Mouse (Mus musculus) cortical plate, adult 2 months (tissue): ENCODE data around the gene Peli1. TPM values are rescaled to one million over a fixed set of nuclear protein-coding genes. Genes with fewer than 3 reads are reported as not detected.

ENCODE experiments used
- H3K27ac ChIP-seq: fragments of 200-500 bp; 2 replicates; pipeline ENCODE4 v1.5.1; 2012; ENCODE audit warnings: low read length, control low read depth, inconsistent platforms; ENCODE audit not compliant: insufficient read depth
- H3K4me1 ChIP-seq: fragments of 200-500 bp; 2 replicates; pipeline ENCODE4 v1.6.1; 2011; ENCODE audit warnings: low read length; ENCODE audit not compliant: control insufficient read depth, insufficient read depth
- H3K4me3 ChIP-seq: fragments of 200-500 bp; 2 replicates; pipeline ENCODE4 v1.5.1; 2011; ENCODE audit warnings: mild to moderate bottlenecking, low read length, control low read depth; ENCODE audit not compliant: insufficient read depth
- CTCF ChIP-seq: fragments of 200-500 bp; IDR thresholded peaks from 2 replicates; pipeline ENCODE4 v1.5.1; 2011; ENCODE audit warnings: mild to moderate bottlenecking, control low read depth, low read length; ENCODE audit not compliant: insufficient read depth; ENCODE audit errors: extremely low read depth
- POLR2A ChIP-seq: fragments of 200-500 bp; IDR thresholded peaks from 2 replicates; pipeline ENCODE4 v1.6.1; 2011; ENCODE audit warnings: mild to moderate bottlenecking, low read length, control low read depth; ENCODE audit not compliant: insufficient read depth; ENCODE audit errors: extremely low read depth
- polyA plus RNA-seq: library from polyadenylated mRNA; depleted of rRNA; stranded (reverse); fragments of >200 nt; gene quantifications from 2 replicates; pipeline ENCODE4 v1.2.3, GENCODE M21; 2012

The Peli1 gene
- polyA plus RNA-seq, 1 experiment = 27.6 TPM

- H3K27ac ChIP-seq = no peak overlapping the region
- TF ChIP-seq POLR2A (no peak), CTCF (no peak)
- no peak overlapping the region for H3K4me3 ChIP-seq
- no peaks in the 10 kb centered on the region for H3K4me1 ChIP-seq
These were observed 50.7 kb downstream of the Peli1 start for GRCm38 (mm10) chr11:21141755-21142154.

- no peak for TF ChIP-seq CTCF
- no peak for TF ChIP-seq POLR2A
- Histone ChIP-seq H3K27ac (no peak overlapping the region), H3K4me3 (no peak overlapping the region), H3K4me1 (no peaks in the 10 kb centered on the region; the same call in 1 of the 2 replicates)
These were observed 58.4 kb downstream of the Peli1 start for GRCm38 (mm10) chr11:21149476-21149875.

- no peak overlapping the region for H3K27ac ChIP-seq
- no peaks in the 10 kb centered on the region; the same call in 1 of the 2 replicates for H3K4me1 ChIP-seq
- no peak for TF ChIP-seq POLR2A
- TF ChIP-seq CTCF = no peak
- H3K4me3 ChIP-seq = no peak overlapping the region
These were observed 59.2 kb downstream of the Peli1 start for GRCm38 (mm10) chr11:21150316-21150715.

GRCm38 (mm10) chr11:21151672-21152071, 60.6 kb downstream of the Peli1 start:
- Histone ChIP-seq H3K4me3 (no peak overlapping the region), H3K4me1 (no peaks in the 10 kb centered on the region; the same call in 1 of the 2 replicates), H3K27ac (no peak overlapping the region)
- no peak for TF ChIP-seq POLR2A
- no peak for TF ChIP-seq CTCF

GRCm38 (mm10) chr11:21153111-21153510, 62.0 kb downstream of the Peli1 start:
- H3K4me1 ChIP-seq = no peaks in the 10 kb centered on the region; the same call in 1 of the 2 replicates
- TF ChIP-seq POLR2A = no peak
- TF ChIP-seq CTCF = no peak
- no peak overlapping the region for H3K4me3 ChIP-seq
- no peak overlapping the region for H3K27ac ChIP-seq

GRCm38 (mm10) chr11:21157595-21157994, 66.5 kb downstream of the Peli1 start:
- TF ChIP-seq POLR2A (no peak), CTCF (no peak)
- no peak overlapping the region for H3K27ac ChIP-seq
- H3K4me1 ChIP-seq = peaks cover 4% of the 10 kb centered on the region
- H3K4me3 ChIP-seq = no peak overlapping the region

- peak overlapping the region; percentile 75 for H3K27ac ChIP-seq
- H3K4me3 ChIP-seq = no peak overlapping the region
- no peak for TF ChIP-seq POLR2A
- no peak for TF ChIP-seq CTCF
- peaks cover 6% of the 10 kb centered on the region for H3K4me1 ChIP-seq
These were observed 71.0 kb downstream of the Peli1 start for GRCm38 (mm10) chr11:21162093-21162492.

GRCm38 (mm10) chr11:21163143-21163542, 72.1 kb downstream of the Peli1 start:
- peaks cover 6% of the 10 kb centered on the region for H3K4me1 ChIP-seq
- TF ChIP-seq POLR2A = no peak
- no peak for TF ChIP-seq CTCF
- H3K27ac ChIP-seq = no peak overlapping the region
- no peak overlapping the region for H3K4me3 ChIP-seq

- TF ChIP-seq CTCF = no peak
- no peak for TF ChIP-seq POLR2A
- H3K4me1 ChIP-seq = peaks cover 6% of the 10 kb centered on the region
- no peak overlapping the region for H3K4me3 ChIP-seq
- H3K27ac ChIP-seq = no peak overlapping the region
These were observed 72.6 kb downstream of the Peli1 start for GRCm38 (mm10) chr11:21163673-21164072.

GRCm38 (mm10) chr11:21164312-21164993, 73.4 kb downstream of the Peli1 start:
- TF ChIP-seq POLR2A = no peak
- no peak for TF ChIP-seq CTCF
- Histone ChIP-seq H3K27ac (no peak overlapping the region), H3K4me3 (no peak overlapping the region), H3K4me1 (peaks cover 6% of the 10 kb centered on the region)

GRCm38 (mm10) chr11:21164994-21165560, 74.0 kb downstream of the Peli1 start:
- Histone ChIP-seq H3K4me3 (no peak overlapping the region), H3K27ac (no peak overlapping the region), H3K4me1 (peaks cover 6% of the 10 kb centered on the region)
- TF ChIP-seq CTCF (no peak), POLR2A (no peak)
